Mouse (Mus musculus) myocyte (in vitro differentiated cells): ENCODE data around the gene Hectd3. TPM values are rescaled to one million over a fixed set of nuclear protein-coding genes. Genes with fewer than 3 reads are reported as not detected.

Experiments
- H3K27me3 ChIP-seq: one replicate; pipeline ENCODE4 v1.6.1; 2011; ENCODE audit not compliant: control insufficient read depth, insufficient read depth, insufficient read length
- H3K36me3 ChIP-seq: one replicate; pipeline ENCODE4 v1.6.1; 2011; ENCODE audit not compliant: control insufficient read depth, insufficient read depth
- H3K4me2 ChIP-seq: one replicate; pipeline ENCODE4 v1.6.1; 2011; ENCODE audit warnings: low read depth, control low read depth
- H3K4me3 ChIP-seq: one replicate; pipeline ENCODE4 v1.5.1; 2011; ENCODE audit warnings: mild to moderate bottlenecking, control low read depth, moderate library complexity
- H3K79me2 ChIP-seq: one replicate; pipeline ENCODE4 v1.6.1; 2011; ENCODE audit not compliant: control insufficient read depth, insufficient read depth
- H3ac ChIP-seq: one replicate; pipeline ENCODE4 v1.6.1; 2011; ENCODE audit not compliant: control insufficient read depth, insufficient read length
- CEBPB ChIP-seq: IDR thresholded peaks from 2 replicates; pipeline ENCODE4 v1.6.1; 2011; ENCODE audit warnings: mild to moderate bottlenecking, moderate library complexity; ENCODE audit not compliant: poor library complexity, insufficient read depth, severe bottlenecking
- E2F4 ChIP-seq: IDR thresholded peaks from one replicate; pipeline ENCODE4 v1.6.1; 2011; ENCODE audit warnings: mild to moderate bottlenecking, control low read depth, moderate library complexity; ENCODE audit not compliant: insufficient read depth
- MAX ChIP-seq: IDR thresholded peaks from one replicate; pipeline ENCODE4 v1.6.1; 2011; ENCODE audit warnings: low read depth, mild to moderate bottlenecking, control low read depth
- MYOD1 ChIP-seq, 3 experiments: IDR thresholded peaks; one replicate each; pipeline ENCODE4 v1.6.1; 2011; ENCODE audit warnings: control low read depth in 2 of 3, low read depth in 2 of 3, mild to moderate bottlenecking in 2 of 3, moderate library complexity in 1 of 3; ENCODE audit not compliant: insufficient read length in 2 of 3, control insufficient read depth in 1 of 3
- MYOG ChIP-seq, 3 experiments: IDR thresholded peaks; one replicate each; pipeline ENCODE4 v1.6.1; 2011; ENCODE audit warnings: control low read depth in 2 of 3, low read depth in 2 of 3, mild to moderate bottlenecking in 2 of 3; ENCODE audit not compliant: insufficient read length in 2 of 3, control insufficient read depth in 1 of 3, insufficient read depth in 1 of 3
- POLR2A ChIP-seq: IDR thresholded peaks from one replicate; pipeline ENCODE4 v1.6.1; 2011; ENCODE audit warnings: low read depth, mild to moderate bottlenecking, control low read depth, moderate library complexity; ENCODE audit not compliant: insufficient read length
- POLR2AphosphoS2 ChIP-seq: IDR thresholded peaks from one replicate; pipeline ENCODE4 v1.6.1; 2011; ENCODE audit warnings: low read depth, control low read depth; ENCODE audit not compliant: insufficient read length
- REST ChIP-seq: IDR thresholded peaks from one replicate; pipeline ENCODE4 v1.6.1; 2011; ENCODE audit warnings: mild to moderate bottlenecking, control low read depth, moderate library complexity; ENCODE audit not compliant: insufficient read depth, insufficient read length
- SRF ChIP-seq: IDR thresholded peaks from one replicate; pipeline ENCODE4 v1.6.1; 2011; ENCODE audit warnings: low read depth; ENCODE audit not compliant: control insufficient read depth, insufficient read length
- TCF12 ChIP-seq: IDR thresholded peaks from one replicate; pipeline ENCODE4 v1.6.1; 2011; ENCODE audit warnings: mild to moderate bottlenecking, control low read depth; ENCODE audit not compliant: poor library complexity, insufficient read depth, severe bottlenecking
- TCF3 ChIP-seq: IDR thresholded peaks from one replicate; pipeline ENCODE4 v1.6.1; 2011; ENCODE audit warnings: low read depth, control low read depth; ENCODE audit not compliant: insufficient read length
- USF1 ChIP-seq: IDR thresholded peaks from one replicate; pipeline ENCODE4 v1.6.1; 2011; ENCODE audit warnings: low read depth, mild to moderate bottlenecking, control low read depth, moderate library complexity
- polyA plus RNA-seq: library from polyadenylated mRNA; unstranded; fragments of >200 nt; fragmentation: generic; extraction: Trizol; gene quantifications from one replicate; pipeline ENCODE4 v1.2.1, GENCODE M21; 2012; ENCODE audit warnings: missing spikeins

Hectd3 gene
- polyA plus RNA-seq, 1 experiment, result 28.7 TPM

DNA sequence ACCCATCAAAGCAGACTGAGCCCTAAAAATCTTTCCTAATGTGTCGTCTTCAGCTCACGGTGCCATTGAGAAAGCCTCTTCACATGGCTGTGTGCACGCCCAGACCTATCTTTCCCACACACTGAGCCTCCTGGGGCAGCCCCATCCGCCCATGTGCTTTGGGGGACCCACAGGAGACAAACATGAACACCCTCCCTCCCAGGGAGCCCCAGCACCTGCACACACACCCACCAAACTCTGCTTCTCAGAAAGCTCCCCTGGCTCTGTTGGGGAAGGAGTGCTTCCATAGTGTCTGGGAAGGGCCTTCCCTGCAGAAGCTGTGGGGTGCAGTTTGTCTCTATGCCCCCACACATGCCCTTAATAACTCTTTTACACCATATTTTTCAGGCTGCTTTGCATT is 9.5 kb downstream of the Hectd3 start:
- Histone ChIP-seq H3K4me3 (no peak overlapping the region), H3K36me3 (peaks cover 5% of the 10 kb centered on the region), H3K27me3 (no peaks in the 10 kb centered on the region), H3ac (no peak overlapping the region), H3K79me2 (no peaks in the 10 kb centered on the region), H3K4me2 (no peak overlapping the region)
- TF ChIP-seq E2F4 (no peak), TCF3 (no peak), POLR2A (no peak), REST (no peak), MYOG (IDR thresholded peaks at IDR 0.05; ENCODE audit: control insufficient read depth in 1 of 3, insufficient read depth in 1 of 3, insufficient read length in 2 of 3, low read depth in 2 of 3) (no peak), MYOD1 (IDR thresholded peaks at IDR 0.05; ENCODE audit: control insufficient read depth in 1 of 3, insufficient read length in 2 of 3, low read depth in 2 of 3) (no peak), CEBPB (no peak), USF1 (no peak), TCF12 (no peak), MAX (no peak), SRF (no peak), POLR2AphosphoS2 (no peak)

DNA sequence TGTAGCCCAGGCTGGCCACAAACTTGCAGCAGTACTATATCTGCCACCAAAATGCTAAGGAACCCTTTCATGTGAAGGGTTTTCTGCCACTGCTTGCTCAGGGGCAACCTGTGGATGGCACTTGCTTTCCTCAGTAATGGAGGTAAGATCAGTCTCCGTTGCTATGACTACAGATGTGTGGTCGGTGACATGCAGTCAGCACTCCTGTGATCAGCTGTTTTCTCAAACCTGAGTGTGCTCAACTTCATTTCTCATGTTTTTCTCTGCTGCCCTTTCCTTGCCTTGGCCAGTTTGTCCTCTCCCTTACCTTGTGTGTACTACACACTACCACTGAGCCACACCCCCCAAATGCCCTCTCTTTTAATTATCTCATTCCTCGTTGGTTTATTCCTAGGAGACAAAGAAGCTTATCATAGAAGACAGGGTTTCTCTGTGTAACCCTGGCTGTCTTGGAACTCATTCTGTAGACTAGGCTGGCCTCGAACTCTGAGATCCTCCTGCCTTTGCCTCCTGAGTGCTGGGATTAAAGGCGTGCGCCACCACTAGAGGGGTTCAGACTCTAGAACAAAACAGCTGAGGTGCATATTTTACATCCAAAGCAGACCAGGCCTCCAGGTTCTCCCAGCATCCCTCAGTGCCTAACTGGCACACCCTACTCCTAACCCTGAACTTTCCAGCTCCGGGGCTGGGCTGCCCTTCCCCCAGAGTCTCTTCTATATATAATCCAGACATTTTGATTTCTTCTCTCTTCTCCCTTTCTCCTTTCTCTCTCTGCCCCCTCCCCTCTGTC is 10.7 kb downstream of the Hectd3 start:
- H3ac ChIP-seq, result no peak overlapping the region
- H3K27me3 ChIP-seq, result no peaks in the 10 kb centered on the region
- no peak for TF ChIP-seq USF1
- TF ChIP-seq POLR2AphosphoS2, result no peak
- TF ChIP-seq POLR2A, result no peak
- no peak for TF ChIP-seq TCF3
- TF ChIP-seq MYOD1 (IDR thresholded peaks at IDR 0.05; ENCODE audit: control insufficient read depth in 1 of 3, insufficient read length in 2 of 3, low read depth in 2 of 3), result no peak
- TF ChIP-seq MYOG (IDR thresholded peaks at IDR 0.05; ENCODE audit: control insufficient read depth in 1 of 3, insufficient read depth in 1 of 3, insufficient read length in 2 of 3, low read depth in 2 of 3), result no peak
- TF ChIP-seq E2F4, result no peak
- no peak for TF ChIP-seq CEBPB
- no peak for TF ChIP-seq REST
- TF ChIP-seq TCF12, result no peak
- no peak for TF ChIP-seq MAX
- TF ChIP-seq SRF, result no peak
- H3K36me3 ChIP-seq, result peaks cover 5% of the 10 kb centered on the region
- no peaks in the 10 kb centered on the region for H3K79me2 ChIP-seq
- H3K4me3 ChIP-seq, result no peak overlapping the region
- no peak overlapping the region for H3K4me2 ChIP-seq

DNA sequence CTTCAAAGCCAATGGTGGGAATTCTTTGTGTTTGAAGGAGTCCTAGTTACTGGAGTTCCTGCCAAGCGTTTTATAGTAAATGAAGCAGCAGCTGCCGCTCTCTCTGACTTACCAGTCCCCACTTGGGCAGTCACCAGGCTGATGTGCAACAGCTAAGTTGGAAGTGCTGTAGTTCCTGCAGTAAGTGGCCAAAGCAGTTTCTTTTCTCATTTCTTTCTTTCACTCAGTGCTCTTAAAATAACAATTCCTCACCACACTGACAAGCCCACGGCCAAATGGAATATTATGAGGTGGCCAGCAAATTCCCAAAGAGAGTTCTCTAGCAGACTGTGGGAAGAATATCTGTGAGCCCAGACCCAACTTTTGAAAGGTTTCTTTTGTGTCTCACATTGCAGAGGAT is 11.9 kb downstream of the Hectd3 start:
- H3K27me3 ChIP-seq, result no peaks in the 10 kb centered on the region
- no peak overlapping the region for H3K4me2 ChIP-seq
- peaks cover 5% of the 10 kb centered on the region for H3K36me3 ChIP-seq
- TF ChIP-seq MYOG (IDR thresholded peaks at IDR 0.05; ENCODE audit: control insufficient read depth in 1 of 3, insufficient read depth in 1 of 3, insufficient read length in 2 of 3, low read depth in 2 of 3) (no peak), USF1 (no peak), SRF (no peak), TCF3 (no peak), E2F4 (no peak), MYOD1 (IDR thresholded peaks at IDR 0.05; ENCODE audit: control insufficient read depth in 1 of 3, insufficient read length in 2 of 3, low read depth in 2 of 3) (no peak), TCF12 (no peak), REST (no peak), POLR2AphosphoS2 (no peak), CEBPB (no peak), POLR2A (no peak), MAX (no peak)
- no peak overlapping the region for H3ac ChIP-seq
- H3K79me2 ChIP-seq, result no peaks in the 10 kb centered on the region
- H3K4me3 ChIP-seq, result no peak overlapping the region

DNA sequence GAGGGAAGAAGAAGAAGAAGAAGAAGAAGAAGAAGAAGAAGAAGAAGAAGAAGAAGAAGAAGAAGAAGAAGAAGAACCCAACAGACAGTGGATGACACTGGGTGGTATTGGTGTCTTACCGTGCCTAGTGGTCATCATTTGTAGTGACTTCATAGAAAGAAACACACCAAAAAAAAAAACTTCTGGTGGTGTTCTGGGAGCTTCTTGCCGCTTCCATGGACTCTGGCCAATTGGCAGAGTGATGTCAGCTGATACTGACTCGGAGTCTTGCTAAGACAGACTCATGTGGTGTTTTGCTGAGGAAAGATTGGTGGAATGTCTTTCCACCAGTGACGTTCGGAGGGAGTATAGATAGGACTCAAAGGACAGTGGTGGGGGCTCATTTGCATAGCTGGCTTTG is 15.1 kb downstream of the Hectd3 start:
- TF ChIP-seq POLR2A (no peak), MYOG (IDR thresholded peaks at IDR 0.05; ENCODE audit: control insufficient read depth in 1 of 3, insufficient read depth in 1 of 3, insufficient read length in 2 of 3, low read depth in 2 of 3) (no peak), E2F4 (no peak), MYOD1 (IDR thresholded peaks at IDR 0.05; ENCODE audit: control insufficient read depth in 1 of 3, insufficient read length in 2 of 3, low read depth in 2 of 3) (no peak), TCF3 (no peak), POLR2AphosphoS2 (no peak), USF1 (no peak), SRF (no peak), TCF12 (no peak), MAX (no peak), CEBPB (no peak), REST (no peak)
- Histone ChIP-seq H3K27me3 (no peaks in the 10 kb centered on the region), H3K4me2 (no peak overlapping the region), H3K4me3 (no peak overlapping the region), H3K79me2 (no peaks in the 10 kb centered on the region), H3ac (no peak overlapping the region), H3K36me3 (no peaks in the 10 kb centered on the region)
